Mouse (Mus musculus): Measurements from ENCODE around the gene Rbp1.

The Rbp1 gene

GRCm38 (mm10) chr9:98424725-98425210, 2.0 kb downstream of the Rbp1 start:
- DNase-seq (ENCODE audit: low read depth, low spot score), result no peak

GRCm38 (mm10) chr9:98425351-98425880, 2.7 kb downstream of the Rbp1 start:
- DNase-seq (ENCODE audit: low read depth, low spot score), result no peak

GRCm38 (mm10) chr9:98427906-98428517, 5.3 kb downstream of the Rbp1 start:
- no peak for DNase-seq (ENCODE audit: low read depth, low spot score)

- DNase-seq (ENCODE audit: low read depth, low spot score), result peak; percentile 21
Measured at GRCm38 (mm10) chr9:98428783-98429182, 6.0 kb downstream of the Rbp1 start.

- no peak for DNase-seq (ENCODE audit: low read depth, low spot score)
Measured at GRCm38 (mm10) chr9:98429806-98430205, 7.0 kb downstream of the Rbp1 start.

GRCm38 (mm10) chr9:98430528-98430927, 7.8 kb downstream of the Rbp1 start:
- no peak for DNase-seq (ENCODE audit: low read depth, low spot score)

GRCm38 (mm10) chr9:98433021-98433420, 10.3 kb downstream of the Rbp1 start:
- DNase-seq (ENCODE audit: low read depth, low spot score), result no peak

GRCm38 (mm10) chr9:98433956-98434588, 11.3 kb downstream of the Rbp1 start:
- peak; percentile 65 for DNase-seq (ENCODE audit: low read depth, low spot score)

GRCm38 (mm10) chr9:98437819-98438218, 15.1 kb downstream of the Rbp1 start:
- DNase-seq (ENCODE audit: low read depth, low spot score), result no peak

- DNase-seq (ENCODE audit: low read depth, low spot score), result no peak
Measured at GRCm38 (mm10) chr9:98439091-98439490, 16.3 kb downstream of the Rbp1 start.

- peak; percentile 51 for DNase-seq (ENCODE audit: low read depth, low spot score)
Measured at GRCm38 (mm10) chr9:98442638-98443037, 19.9 kb downstream of the Rbp1 start.

GRCm38 (mm10) chr9:98445359-98446149, 22.8 kb downstream of the Rbp1 start:
- DNase-seq (ENCODE audit: low read depth, low spot score), result no peak

- peak; percentile 61 for DNase-seq (ENCODE audit: low read depth, low spot score)
Measured at GRCm38 (mm10) chr9:98450976-98451375, 28.2 kb downstream of the Rbp1 start.

- no peak for DNase-seq (ENCODE audit: low read depth, low spot score)
Measured at GRCm38 (mm10) chr9:98466709-98467108, 43.9 kb downstream of the Rbp1 start.

GRCm38 (mm10) chr9:98480172-98480749, 57.5 kb downstream of the Rbp1 start:
- DNase-seq (ENCODE audit: low read depth, low spot score), result no peak

GRCm38 (mm10) chr9:98482256-98482655, 59.5 kb downstream of the Rbp1 start:
- DNase-seq (ENCODE audit: low read depth, low spot score), result no peak

GRCm38 (mm10) chr9:98485020-98485419, 62.3 kb downstream of the Rbp1 start:
- DNase-seq (ENCODE audit: low read depth, low spot score), result no peak

GRCm38 (mm10) chr9:98485815-98486214, 63.1 kb downstream of the Rbp1 start, which contains the start of gene Rbp2:
Gene Rbp2, plus strand, starts transcription at chr9:98486115.
- DNase-seq (ENCODE audit: low read depth, low spot score), result no peak

GRCm38 (mm10) chr9:98487273-98487672, 64.5 kb downstream of the Rbp1 start:
- no peak for DNase-seq (ENCODE audit: low read depth, low spot score)

GRCm38 (mm10) chr9:98489532-98489931, 66.8 kb downstream of the Rbp1 start:
- DNase-seq (ENCODE audit: low read depth, low spot score), result no peak

- no peak for DNase-seq (ENCODE audit: low read depth, low spot score)
Measured at GRCm38 (mm10) chr9:98490128-98490527, 67.4 kb downstream of the Rbp1 start.

GRCm38 (mm10) chr9:98491071-98491470, 68.3 kb downstream of the Rbp1 start:
- no peak for DNase-seq (ENCODE audit: low read depth, low spot score)

Measured in brain, adult 2 months (tissue).